Mouse (Mus musculus): Measurements from ENCODE around the gene Gm21773.
"Not testable (repeated sequence)": the region's sequence is repeated elsewhere in the genome, so short reads cannot be mapped to it uniquely, and the experiment has no call there.

The Gm21773 gene

GRCm38 (mm10) chrY:25309260-25309659, at the start of gene Gm21773:
Gene Gm21773, minus strand, starts transcription at chrY:25309360.
- DNase-seq: not testable (repeated sequence)
